Mouse (Mus musculus): ENCODE data around the gene Erc1. TPM values are rescaled to one million over a fixed set of nuclear protein-coding genes. Genes with fewer than 3 reads are reported as not detected.
"Not testable (repeated sequence)": the region's sequence is repeated elsewhere in the genome, so short reads cannot be mapped to it uniquely, and the experiment has no call there.

Gene Erc1
- 1 to 10 TPM; 6.8 to 7.8 (median 7.3) TPM for polyA plus RNA-seq (2017; shearing (Covaris generic))

DNA sequence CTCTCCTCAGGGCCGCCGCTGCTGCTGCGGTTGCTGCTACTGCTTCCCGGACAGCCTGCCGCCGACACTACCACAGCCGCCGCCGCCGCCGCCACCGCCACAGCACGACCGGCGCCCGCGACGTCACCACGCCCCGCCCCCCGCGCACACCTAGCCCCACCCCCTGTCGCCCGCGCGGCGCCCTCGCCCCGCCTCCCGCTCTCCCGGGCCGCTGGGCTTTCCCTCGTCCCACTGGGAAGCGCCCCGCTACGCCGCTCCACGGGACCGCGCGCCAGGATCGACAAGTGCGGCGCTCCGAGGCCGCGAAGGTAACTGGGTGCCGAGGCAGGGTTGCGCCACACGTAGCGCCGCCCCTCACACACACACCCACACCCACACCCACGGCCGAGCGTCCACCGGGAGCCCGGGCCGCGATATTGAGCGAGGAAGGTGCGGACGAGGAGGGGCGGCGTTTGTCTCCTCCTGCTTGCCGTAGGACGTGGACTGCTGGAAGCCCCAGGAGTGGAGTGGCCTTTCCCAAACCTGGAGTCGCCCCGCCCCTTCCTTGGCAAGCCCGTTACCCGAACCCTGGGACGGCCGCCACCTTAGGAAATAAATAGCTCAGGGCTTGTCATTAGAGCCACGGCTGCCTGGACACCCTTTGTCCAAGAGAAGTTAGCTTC lies at the start of gene Erc1:
Erc1 (minus strand) TSS at position 134 of the 662 bp plus-strand sequence.
- ATAC-seq: peak; percentile 76

GRCm38 (mm10) chr6:119892711-119893110 lies 44.7 kb upstream of the Erc1 start:
- ATAC-seq: no peak

GRCm38 (mm10) chr6:119883151-119883550 lies 35.2 kb upstream of the Erc1 start:
- no peak for ATAC-seq

DNA sequence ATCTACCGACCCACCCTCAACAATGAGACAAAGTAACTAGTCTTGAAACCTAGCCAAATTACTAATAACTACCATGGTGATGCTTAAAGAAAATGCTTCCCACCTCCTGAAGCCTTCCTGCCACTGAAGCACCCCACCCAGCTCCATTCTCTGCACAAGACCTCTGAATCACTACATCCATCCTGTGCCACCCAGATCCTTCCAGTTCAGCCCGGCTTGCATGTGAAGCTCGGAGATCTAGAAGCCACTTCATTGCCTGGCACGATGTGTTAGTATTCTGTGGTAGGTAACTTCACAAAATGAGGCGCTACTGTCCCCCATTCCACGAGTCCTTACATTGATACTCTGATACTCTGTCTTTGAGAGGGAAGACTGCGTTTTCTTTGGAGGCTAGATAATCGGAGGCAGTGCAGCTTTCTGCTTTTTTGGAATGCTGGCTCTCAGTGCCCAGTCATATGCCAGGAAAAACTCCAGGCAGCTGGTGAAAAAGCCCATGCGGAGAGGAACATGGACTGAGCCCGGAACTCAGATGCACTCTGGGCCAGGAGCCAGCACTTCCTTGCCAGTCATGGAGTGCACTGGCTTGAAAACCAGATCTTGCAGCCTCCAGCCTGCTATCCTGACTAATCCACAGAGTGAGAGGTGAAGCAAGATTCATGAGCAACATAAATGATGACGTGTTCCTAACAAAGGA lies 16.5 kb upstream of the Erc1 start:
- no peak for ATAC-seq

GRCm38 (mm10) chr6:119861519-119861918 lies 13.6 kb upstream of the Erc1 start:
- no peak for ATAC-seq

DNA sequence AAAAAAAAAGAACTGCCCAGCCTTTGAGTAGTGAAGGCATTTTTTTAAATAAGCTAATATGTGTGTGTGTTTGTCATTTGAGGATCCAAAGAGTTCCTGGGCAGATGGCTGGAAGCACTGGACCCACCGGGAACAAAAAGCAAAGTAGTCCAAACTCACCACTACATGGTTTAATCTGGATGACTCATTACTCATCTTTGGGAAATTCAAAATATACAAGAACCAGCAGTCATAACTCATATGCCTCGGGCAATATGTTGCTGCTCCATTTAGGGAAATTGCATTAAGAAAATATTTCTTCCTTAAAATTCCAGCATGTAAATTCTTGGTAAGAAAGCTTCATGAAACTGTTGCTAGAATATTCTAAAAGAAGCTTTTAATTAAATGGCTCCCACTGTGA lies 12.3 kb upstream of the Erc1 start:
- no peak for ATAC-seq

DNA sequence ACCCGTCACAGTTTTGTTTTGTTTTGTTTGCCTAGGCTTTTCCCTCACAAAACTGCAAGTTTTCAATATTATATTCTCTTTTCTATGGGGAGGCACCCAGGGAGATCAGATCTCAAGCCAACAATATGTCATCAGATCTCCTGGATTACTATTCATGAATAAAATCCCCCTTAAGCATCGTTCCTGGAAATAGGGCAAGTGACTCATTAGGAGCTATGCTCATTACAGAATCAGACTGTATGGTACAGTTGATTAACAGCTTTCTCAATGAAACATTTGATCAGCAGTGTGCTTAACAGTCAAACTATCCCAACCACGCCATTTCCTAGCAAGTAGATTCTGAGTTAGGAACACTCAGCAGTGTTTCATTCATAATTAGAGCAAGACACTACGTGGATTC lies 7.5 kb upstream of the Erc1 start:
- ATAC-seq: no peak

GRCm38 (mm10) chr6:119854156-119854555 lies 6.2 kb upstream of the Erc1 start:
- no peak for ATAC-seq

GRCm38 (mm10) chr6:119849858-119850257 lies 1.9 kb upstream of the Erc1 start:
- no peak for ATAC-seq

DNA sequence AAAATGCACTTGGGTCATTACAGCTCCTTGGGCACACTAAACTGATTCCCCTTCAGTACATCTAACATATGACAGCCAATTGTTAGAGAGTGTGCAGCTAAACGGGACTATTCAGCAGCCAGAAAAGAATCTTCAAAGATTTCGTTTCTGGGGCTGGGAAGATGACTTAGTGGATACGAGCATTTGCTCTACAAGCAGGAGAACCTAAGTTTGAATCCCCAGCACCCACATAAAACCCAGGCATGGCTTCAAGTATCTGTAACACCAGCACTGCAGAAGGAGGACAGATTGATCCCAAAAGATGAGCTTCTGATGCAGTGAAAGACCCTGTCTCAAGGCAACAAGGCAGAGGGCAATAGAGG lies 1.4 kb upstream of the Erc1 start:
- ATAC-seq: no peak

DNA sequence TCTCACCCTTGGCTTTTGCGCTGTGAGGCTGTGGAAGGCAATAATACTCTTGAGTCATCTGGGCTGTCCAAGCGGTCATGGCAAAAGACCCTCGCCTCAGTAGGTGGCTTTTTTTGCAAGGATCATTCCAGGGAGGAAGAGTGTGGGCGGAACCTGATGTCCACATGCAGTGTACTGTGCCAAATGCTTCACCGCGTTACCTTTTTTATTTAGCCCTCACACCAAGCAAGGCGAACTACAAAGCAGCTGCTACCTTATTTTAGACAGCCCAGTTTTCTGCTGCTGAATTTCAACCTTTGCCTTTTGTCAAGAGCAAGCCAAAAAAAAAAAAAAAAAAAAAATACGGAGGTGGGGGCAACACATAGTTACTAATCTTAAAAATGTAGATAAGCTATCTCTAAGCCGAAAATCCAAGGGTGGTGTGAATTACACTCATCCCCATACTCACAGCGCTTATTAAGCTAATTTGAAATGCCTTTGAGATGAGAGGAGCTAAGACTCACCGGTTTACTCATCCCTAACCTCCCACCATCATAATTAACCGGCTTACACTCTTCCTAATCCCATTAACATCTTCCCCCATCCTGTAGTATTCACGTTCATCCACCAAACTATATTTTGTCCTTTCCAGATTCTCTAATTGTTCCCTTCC lies 855 bp upstream of the Erc1 start:
- ATAC-seq: no peak

GRCm38 (mm10) chr6:119847518-119848033 lies 391 bp downstream of the Erc1 start:
- peak; percentile 36 for ATAC-seq

DNA sequence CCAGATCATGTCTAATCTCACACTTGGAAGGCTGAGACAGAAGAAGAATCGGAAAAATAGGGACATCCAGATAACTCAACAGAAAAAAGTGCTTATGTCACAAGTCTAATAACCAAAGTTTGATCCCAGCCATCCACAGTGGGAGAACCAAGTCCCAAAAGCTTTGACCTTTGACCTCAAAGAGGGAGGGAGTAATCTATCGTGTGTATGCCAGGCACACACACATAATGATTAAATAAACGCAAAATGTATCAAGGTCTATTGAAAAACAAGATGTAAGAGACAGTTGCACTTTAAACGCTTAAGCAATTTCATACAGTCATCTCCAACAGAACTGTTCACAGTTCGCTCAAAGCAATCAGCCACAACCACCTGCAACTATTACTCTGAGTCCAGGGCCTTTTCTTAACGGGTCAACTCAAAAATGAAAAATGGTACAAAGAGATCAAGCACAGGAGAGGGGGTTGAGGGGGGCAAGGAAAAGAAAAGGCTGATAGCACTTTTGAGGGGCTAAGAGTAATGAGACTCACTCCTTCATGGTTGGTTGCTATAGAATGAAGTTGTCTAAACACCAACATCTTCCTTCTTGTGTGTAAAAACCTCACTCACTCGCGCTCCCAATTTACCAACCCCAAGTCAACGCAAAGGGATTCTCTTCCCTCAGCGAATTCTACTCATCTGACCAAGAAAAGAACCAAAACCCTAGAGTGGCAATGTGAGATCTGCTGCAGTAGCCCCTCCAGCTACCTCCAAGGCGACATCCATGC lies 1.0 kb downstream of the Erc1 start:
- ATAC-seq: no peak

DNA sequence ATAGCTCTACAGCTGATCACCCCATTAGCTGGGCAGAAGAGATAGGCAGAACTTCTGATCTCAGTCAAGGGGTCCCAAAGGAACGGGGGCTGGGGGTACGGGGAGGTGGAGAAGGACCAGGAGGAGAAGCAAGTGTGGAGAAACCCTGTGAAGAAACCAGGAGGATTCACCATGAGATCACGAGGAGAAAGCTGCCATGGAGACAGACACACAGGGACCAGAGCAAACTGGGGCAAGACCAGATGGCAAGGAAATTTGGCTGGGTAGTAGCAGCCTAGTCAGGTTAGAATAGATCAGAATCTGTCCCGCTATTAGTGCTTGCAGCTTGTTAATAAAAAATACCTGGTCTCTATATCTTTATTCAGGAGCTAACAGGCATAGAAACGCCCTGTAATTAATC lies 18.0 kb downstream of the Erc1 start:
- no peak for ATAC-seq

- ATAC-seq: no peak
Observed at GRCm38 (mm10) chr6:119828165-119828564, 19.8 kb downstream of the Erc1 start.

- no peak for ATAC-seq
Observed at GRCm38 (mm10) chr6:119826701-119827100, 21.3 kb downstream of the Erc1 start.

DNA sequence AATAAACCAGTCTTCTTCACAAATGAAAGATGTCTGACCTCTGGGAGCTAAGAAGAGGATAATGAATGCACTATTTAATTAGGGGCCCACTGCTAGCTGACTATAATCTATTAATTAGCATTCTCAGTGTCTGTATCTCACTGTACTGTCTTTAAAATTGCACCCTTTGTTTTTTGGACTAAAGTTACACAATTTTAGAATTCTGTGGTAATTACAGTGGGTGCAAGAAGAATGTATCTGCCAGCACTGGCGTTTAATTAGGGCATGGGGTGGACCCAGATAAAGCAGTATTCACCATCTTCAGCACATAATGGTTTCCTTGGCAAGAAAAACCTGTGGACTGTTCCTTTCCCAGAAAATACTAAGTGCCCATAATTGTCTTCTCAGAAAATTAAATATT lies 25.8 kb downstream of the Erc1 start:
- ATAC-seq: no peak

DNA sequence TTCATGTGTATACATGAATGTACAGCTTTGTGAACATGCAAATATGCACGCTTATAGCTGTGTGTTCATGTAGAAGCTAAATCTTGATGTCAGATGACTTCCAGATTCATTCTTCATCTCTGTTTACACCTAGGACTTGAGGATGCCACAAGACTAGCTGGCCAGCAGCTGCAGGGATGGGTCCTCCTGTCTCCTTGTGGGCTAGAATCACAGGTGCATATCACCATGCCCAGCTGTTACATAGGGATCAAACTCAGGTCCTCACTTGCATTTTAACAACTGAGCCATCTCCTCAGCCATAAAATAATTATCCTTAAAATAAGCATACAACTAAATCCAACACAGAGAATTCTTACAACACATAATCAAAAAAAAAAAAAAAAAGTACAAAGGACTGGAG lies 26.8 kb downstream of the Erc1 start:
- no peak for ATAC-seq

DNA sequence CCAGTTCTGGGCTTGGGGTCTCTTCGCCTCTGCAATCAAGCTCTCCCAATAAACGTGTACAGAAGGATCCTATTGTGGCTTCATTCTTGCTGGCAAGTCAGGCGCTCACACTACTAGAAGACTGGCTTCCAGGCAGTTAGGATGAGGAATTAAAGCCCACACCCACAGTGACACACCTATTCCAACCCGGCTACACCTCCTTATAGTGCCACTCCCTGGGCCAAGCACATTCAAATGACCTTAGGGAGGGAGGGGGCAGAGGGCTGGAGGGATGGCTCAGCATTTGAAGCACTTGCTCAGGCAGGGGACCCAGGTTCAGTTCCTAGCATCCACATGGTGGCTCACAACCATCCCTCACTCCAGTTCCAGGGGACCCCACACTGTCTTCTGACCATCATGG lies 29.4 kb downstream of the Erc1 start:
- ATAC-seq: no peak

- ATAC-seq: no peak
Observed at GRCm38 (mm10) chr6:119815426-119815825, 32.5 kb downstream of the Erc1 start.

DNA sequence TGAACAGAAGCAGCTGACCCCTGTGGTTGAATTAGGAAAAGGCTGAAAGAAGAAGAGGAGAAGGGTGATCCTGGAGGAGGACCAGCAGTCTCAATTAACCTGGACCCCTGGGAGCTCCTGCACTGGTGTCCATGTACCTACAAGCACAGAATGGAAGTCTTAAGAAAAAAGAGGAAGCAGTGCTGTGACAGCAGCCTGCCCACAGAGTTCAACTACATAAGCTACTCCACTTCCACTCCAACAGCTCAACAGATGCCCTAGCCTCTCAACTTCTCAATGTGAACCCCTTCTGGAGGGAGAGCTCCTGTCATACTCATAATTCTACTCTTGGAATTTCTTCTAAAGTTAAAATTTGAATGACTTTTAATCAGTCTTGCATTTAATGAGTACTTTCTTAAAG lies 34.9 kb downstream of the Erc1 start:
- ATAC-seq: not testable (repeated sequence)

- ATAC-seq: no peak
Observed at GRCm38 (mm10) chr6:119808726-119809505, 39.1 kb downstream of the Erc1 start.
